Mouse (Mus musculus) limb, embryonic 13.5 days (tissue): ENCODE results near the gene Gm884. TPM values are rescaled to one million over a fixed set of nuclear protein-coding genes. Genes with fewer than 3 reads are reported as not detected.
A peak's percentile ranks its signal among the peaks of the same experiment; 100 is the strongest.

Source experiments
- ATAC-seq: fragments of 200-750 bp; cut with Nextera tagmentation; 2 replicates; pipeline ENCODE4 v1.8.0; 2017; ENCODE audit warnings: low read depth, moderate number of reproducible peaks, moderate TSS enrichment; ENCODE audit not compliant: low FRiP score
- H3K27ac ChIP-seq: fragments of 300-500 bp; sonication (generic); 2 replicates; pipeline ENCODE4 v1.5.1; 2015; ENCODE audit warnings: inconsistent platforms, mild to moderate bottlenecking, moderate library complexity
- H3K27me3 ChIP-seq: fragments of 300-500 bp; sonication (generic); 2 replicates; pipeline ENCODE4 v1.6.1; 2015; ENCODE audit warnings: mild to moderate bottlenecking, inconsistent platforms
- H3K36me3 ChIP-seq: fragments of 300-500 bp; sonication (generic); 2 replicates; pipeline ENCODE4 v1.6.1; 2015; ENCODE audit warnings: inconsistent platforms, mild to moderate bottlenecking, moderate library complexity
- H3K4me1 ChIP-seq: fragments of 300-500 bp; sonication (generic); 2 replicates; pipeline ENCODE4 v1.6.1; 2015; ENCODE audit warnings: inconsistent platforms
- H3K4me2 ChIP-seq: fragments of 300-500 bp; sonication (generic); replicated peaks from 2 replicates; pipeline ENCODE4 v1.6.1; 2015; ENCODE audit warnings: inconsistent platforms, mild to moderate bottlenecking, moderate library complexity
- H3K4me3 ChIP-seq: fragments of 300-500 bp; sonication (generic); 2 replicates; pipeline ENCODE4 v1.5.1; 2015; ENCODE audit warnings: moderate library complexity, mild to moderate bottlenecking, inconsistent platforms
- H3K9ac ChIP-seq: fragments of 300-500 bp; sonication (generic); 2 replicates; pipeline ENCODE4 v1.6.1; 2015; ENCODE audit warnings: mild to moderate bottlenecking, inconsistent platforms
- H3K9me3 ChIP-seq: fragments of 300-500 bp; sonication (generic); 2 replicates; pipeline ENCODE4 v1.6.1; 2016; ENCODE audit warnings: inconsistent platforms
- WGBS: fragments of 180-500 bp; shearing (Covaris S2); methylation state at CpG from one replicate; pipeline ENCODE4 v1.1.7; 2015; 5-methylcytosine and 5-hydroxymethylcytosine counted together
- polyA plus RNA-seq: library from polyadenylated mRNA; unstranded; fragments of >200 nt; fragmentation: Nextera tagmentation; extraction: Ambion mirVana; gene quantifications from 2 replicates; pipeline ENCODE4 v1.2.1, GENCODE M21; 2015

The Gm884 gene
- polyA plus RNA-seq, result not detected in 2 replicates

- no peak within 1 kb of the TSS for H3K27ac ChIP-seq
- no peak within 1 kb of the TSS for H3K4me3 ChIP-seq
- no peak for ATAC-seq
- no peaks in the 10 kb centered on the region for H3K9me3 ChIP-seq
- H3K4me2 ChIP-seq, result no peak within 1 kb of the TSS
- H3K27me3 ChIP-seq, result no peaks in the 10 kb centered on the region
- no peaks in the 10 kb centered on the region for H3K4me1 ChIP-seq
- H3K36me3 ChIP-seq, result no peaks in the 10 kb centered on the region
- 79% methylated on average over 9 of the region's 9 CpGs for WGBS
- H3K9ac ChIP-seq, result no peak within 1 kb of the TSS
Measured at GRCm38 (mm10) chr11:103621040-103621439, at the start of gene Gm884. Gm884 (minus strand) TSS chr11:103621140.

- Histone ChIP-seq H3K9me3 (no peaks in the 10 kb centered on the region), H3K27ac (no peak overlapping the region), H3K4me3 (no peak overlapping the region), H3K27me3 (no peaks in the 10 kb centered on the region), H3K9ac (no peak overlapping the region), H3K36me3 (no peaks in the 10 kb centered on the region), H3K4me1 (peaks cover 23% of the 10 kb centered on the region), H3K4me2 (no peak overlapping the region)
- ATAC-seq, result no peak
- WGBS, result 35% methylated on average over 13 of the region's 13 CpGs
Measured at GRCm38 (mm10) chr11:103666907-103667426, 46.0 kb upstream of the Gm884 start.

GRCm38 (mm10) chr11:103666181-103666906, 45.4 kb upstream of the Gm884 start:
- Histone ChIP-seq H3K4me1 (peaks cover 23% of the 10 kb centered on the region), H3K4me3 (no peak overlapping the region), H3K36me3 (no peaks in the 10 kb centered on the region), H3K9ac (no peak overlapping the region), H3K27ac (no peak overlapping the region), H3K9me3 (no peaks in the 10 kb centered on the region), H3K4me2 (no peak overlapping the region), H3K27me3 (no peaks in the 10 kb centered on the region)
- no peak for ATAC-seq
- WGBS, result 34% methylated on average over 10 of the region's 10 CpGs

GRCm38 (mm10) chr11:103665695-103666094, 44.8 kb upstream of the Gm884 start:
- H3K27me3 ChIP-seq, result no peaks in the 10 kb centered on the region
- no peak for ATAC-seq
- H3K9me3 ChIP-seq, result no peaks in the 10 kb centered on the region
- no peaks in the 10 kb centered on the region for H3K36me3 ChIP-seq
- no peak overlapping the region for H3K9ac ChIP-seq
- no peak overlapping the region for H3K27ac ChIP-seq
- no peak overlapping the region for H3K4me2 ChIP-seq
- WGBS, result 65% methylated on average over 1 of the region's 1 CpGs
- no peak overlapping the region for H3K4me3 ChIP-seq
- H3K4me1 ChIP-seq, result peaks cover 23% of the 10 kb centered on the region

- no peak for ATAC-seq
- H3K9me3 ChIP-seq, result no peaks in the 10 kb centered on the region
- no peaks in the 10 kb centered on the region for H3K27me3 ChIP-seq
- no peak overlapping the region for H3K4me3 ChIP-seq
- 86% methylated on average over 8 of the region's 8 CpGs for WGBS
- no peak overlapping the region for H3K27ac ChIP-seq
- no peaks in the 10 kb centered on the region for H3K36me3 ChIP-seq
- H3K4me1 ChIP-seq, result peaks cover 23% of the 10 kb centered on the region
- no peak overlapping the region for H3K4me2 ChIP-seq
- H3K9ac ChIP-seq, result no peak overlapping the region
Measured at GRCm38 (mm10) chr11:103663119-103663518, 42.2 kb upstream of the Gm884 start.

- H3K9me3 ChIP-seq, result no peaks in the 10 kb centered on the region
- H3K4me2 ChIP-seq, result no peak overlapping the region
- H3K9ac ChIP-seq, result no peak overlapping the region
- no peak overlapping the region for H3K4me3 ChIP-seq
- H3K4me1 ChIP-seq, result peaks cover 23% of the 10 kb centered on the region
- 90% methylated on average over 5 of the region's 5 CpGs for WGBS
- 0 out of 2 replicates have a peak, but pooled peaks cover 6% of the 10 kb centered on the region for H3K27me3 ChIP-seq
- no peaks in the 10 kb centered on the region for H3K36me3 ChIP-seq
- no peak for ATAC-seq
- no peak overlapping the region for H3K27ac ChIP-seq
Measured at GRCm38 (mm10) chr11:103662546-103662945, 41.6 kb upstream of the Gm884 start.

- no peak overlapping the region for H3K4me3 ChIP-seq
- H3K9ac ChIP-seq, result no peak overlapping the region
- H3K9me3 ChIP-seq, result no peaks in the 10 kb centered on the region
- H3K27ac ChIP-seq, result no peak overlapping the region
- whole genome bisulfite sequencing, result 54% methylated on average over 4 of the region's 4 CpGs
- peaks cover 10% of the 10 kb centered on the region; the same call in 1 of the 2 replicates for H3K27me3 ChIP-seq
- H3K36me3 ChIP-seq, result no peaks in the 10 kb centered on the region
- peaks cover 19% of the 10 kb centered on the region for H3K4me1 ChIP-seq
- ATAC-seq, result no peak
- no peak overlapping the region for H3K4me2 ChIP-seq
Measured at GRCm38 (mm10) chr11:103661863-103662262, 40.9 kb upstream of the Gm884 start.

GRCm38 (mm10) chr11:103658189-103658588, 37.2 kb upstream of the Gm884 start:
- H3K27me3 ChIP-seq, result peaks cover 42% of the 10 kb centered on the region
- no peak overlapping the region for H3K27ac ChIP-seq
- no peak overlapping the region for H3K4me2 ChIP-seq
- H3K9me3 ChIP-seq, result no peaks in the 10 kb centered on the region
- no peaks in the 10 kb centered on the region for H3K36me3 ChIP-seq
- WGBS, result 85% methylated on average over 7 of the region's 7 CpGs
- H3K4me3 ChIP-seq, result no peak overlapping the region
- no peak for ATAC-seq
- H3K4me1 ChIP-seq, result no peaks in the 10 kb centered on the region
- H3K9ac ChIP-seq, result no peak overlapping the region

- ATAC-seq, result no peak
- Histone ChIP-seq H3K27me3 (peaks cover 58% of the 10 kb centered on the region), H3K36me3 (no peaks in the 10 kb centered on the region), H3K4me2 (no peak overlapping the region), H3K9me3 (no peaks in the 10 kb centered on the region), H3K4me1 (no peaks in the 10 kb centered on the region), H3K9ac (no peak overlapping the region), H3K4me3 (no peak overlapping the region), H3K27ac (no peak overlapping the region)
- WGBS, result 8% methylated on average over 3 of the region's 3 CpGs
Measured at GRCm38 (mm10) chr11:103656520-103656919, 35.6 kb upstream of the Gm884 start.

GRCm38 (mm10) chr11:103653359-103653965, 32.5 kb upstream of the Gm884 start:
- Histone ChIP-seq H3K9me3 (no peaks in the 10 kb centered on the region), H3K4me3 (no peak overlapping the region), H3K9ac (no peak overlapping the region), H3K36me3 (no peaks in the 10 kb centered on the region), H3K4me1 (peaks cover 15% of the 10 kb centered on the region), H3K27me3 (peaks cover 89% of the 10 kb centered on the region), H3K27ac (no peak overlapping the region), H3K4me2 (no peak overlapping the region)
- no peak for ATAC-seq
- 68% methylated on average over 10 of the region's 10 CpGs for WGBS

- ATAC-seq, result no peak
- no peak overlapping the region for H3K27ac ChIP-seq
- H3K4me1 ChIP-seq, result peaks cover 19% of the 10 kb centered on the region
- no peak overlapping the region for H3K4me2 ChIP-seq
- peaks cover 97% of the 10 kb centered on the region for H3K27me3 ChIP-seq
- H3K9me3 ChIP-seq, result no peaks in the 10 kb centered on the region
- no peak overlapping the region for H3K9ac ChIP-seq
- no peaks in the 10 kb centered on the region for H3K36me3 ChIP-seq
- H3K4me3 ChIP-seq, result no peak overlapping the region
- 78% methylated on average over 6 of the region's 6 CpGs for WGBS
Measured at GRCm38 (mm10) chr11:103651426-103651825, 30.5 kb upstream of the Gm884 start.

GRCm38 (mm10) chr11:103649983-103650493, 29.1 kb upstream of the Gm884 start:
- Histone ChIP-seq H3K36me3 (no peaks in the 10 kb centered on the region), H3K9me3 (no peaks in the 10 kb centered on the region), H3K4me1 (peaks cover 19% of the 10 kb centered on the region), H3K4me3 (peak overlapping the region; percentile 47), H3K27ac (no peak overlapping the region), H3K27me3 (peaks cover 94% of the 10 kb centered on the region), H3K9ac (peak overlapping the region; percentile 25; the same call in 1 of the 2 replicates), H3K4me2 (peak overlapping the region; percentile 81)
- no peak for ATAC-seq
- WGBS, result under 1% methylated on average over 37 of the region's 37 CpGs
